Mouse (Mus musculus) retina, adult 2 months (tissue): ENCODE results near the gene Ccnyl1.
"Not testable (repeated sequence)": the region's sequence is repeated elsewhere in the genome, so short reads cannot be mapped to it uniquely, and the experiment has no call there.

Experiments used
- DNase-seq: peaks from one replicate; pipeline ENCODE4 v3.0.0-alpha.2; 2012; ENCODE audit warnings: low read depth, low spot score

Gene Ccnyl1

GRCm38 (mm10) chr1:64690213-64691013 is at the start of gene Ccnyl1:
TSS of gene Ccnyl1 (plus strand) at chr1:64690455.
- peak; percentile 92 for DNase-seq

- DNase-seq = no peak
Observed at GRCm38 (mm10) chr1:64641069-64641468, 49.2 kb upstream of the Ccnyl1 start.

- not testable (repeated sequence) for DNase-seq
Observed at GRCm38 (mm10) chr1:64642541-64642940, 47.7 kb upstream of the Ccnyl1 start.

- no peak for DNase-seq
Observed at GRCm38 (mm10) chr1:64644513-64644912, 45.7 kb upstream of the Ccnyl1 start.

GRCm38 (mm10) chr1:64649362-64650124 is 40.7 kb upstream of the Ccnyl1 start:
- DNase-seq = no peak

- no peak for DNase-seq
Observed at GRCm38 (mm10) chr1:64653701-64654100, 36.6 kb upstream of the Ccnyl1 start.

- DNase-seq = no peak
Observed at GRCm38 (mm10) chr1:64655415-64655814, 34.8 kb upstream of the Ccnyl1 start.

GRCm38 (mm10) chr1:64656423-64657129 is 33.7 kb upstream of the Ccnyl1 start:
- no peak for DNase-seq

- no peak for DNase-seq
Observed at GRCm38 (mm10) chr1:64658876-64659275, 31.4 kb upstream of the Ccnyl1 start.

- no peak for DNase-seq
Observed at GRCm38 (mm10) chr1:64667111-64667633, 23.1 kb upstream of the Ccnyl1 start.

- no peak for DNase-seq
Observed at GRCm38 (mm10) chr1:64669451-64669850, 20.8 kb upstream of the Ccnyl1 start.

GRCm38 (mm10) chr1:64673931-64674330 is 16.3 kb upstream of the Ccnyl1 start:
- no peak for DNase-seq

GRCm38 (mm10) chr1:64676060-64676839 is 14.0 kb upstream of the Ccnyl1 start:
- DNase-seq = no peak

GRCm38 (mm10) chr1:64681499-64681898 is 8.8 kb upstream of the Ccnyl1 start:
- DNase-seq = no peak

- DNase-seq = no peak
Observed at GRCm38 (mm10) chr1:64683039-64683438, 7.2 kb upstream of the Ccnyl1 start.

GRCm38 (mm10) chr1:64684440-64684839 is 5.8 kb upstream of the Ccnyl1 start:
- DNase-seq = no peak

GRCm38 (mm10) chr1:64688046-64688445 is 2.2 kb upstream of the Ccnyl1 start:
- DNase-seq = no peak

- DNase-seq = no peak
Observed at GRCm38 (mm10) chr1:64689561-64690212, 568 bp upstream of the Ccnyl1 start.

GRCm38 (mm10) chr1:64691121-64691551 is 881 bp downstream of the Ccnyl1 start:
- no peak for DNase-seq

GRCm38 (mm10) chr1:64691581-64691980 is 1.3 kb downstream of the Ccnyl1 start:
- no peak for DNase-seq

- DNase-seq = no peak
Observed at GRCm38 (mm10) chr1:64695156-64695555, 4.9 kb downstream of the Ccnyl1 start.
